Mouse (Mus musculus) hindbrain, postnatal 0 days (tissue): ENCODE data around the gene Rad17. TPM values are rescaled to one million over a fixed set of nuclear protein-coding genes. Genes with fewer than 3 reads are reported as not detected.

Experiments
- ATAC-seq: fragments of 200-750 bp; cut with Nextera tagmentation; 2 replicates; pipeline ENCODE4 v1.8.0; 2017; ENCODE audit warnings: mild to moderate bottlenecking, moderate TSS enrichment, moderate library complexity
- DNase-seq: peaks from one replicate; pipeline ENCODE4 v3.0.0-alpha.2; 2015; ENCODE audit warnings: low spot score
- H3K27ac ChIP-seq: fragments of 300-500 bp; sonication (generic); 2 replicates; pipeline ENCODE4 v1.5.1; 2014; ENCODE audit warnings: mild to moderate bottlenecking
- H3K27me3 ChIP-seq: fragments of 300-500 bp; sonication (generic); 2 replicates; pipeline ENCODE4 v1.6.1; 2014; ENCODE audit warnings: low read length, mixed read lengths; ENCODE audit not compliant: insufficient read depth
- H3K36me3 ChIP-seq: fragments of 300-500 bp; sonication (generic); 2 replicates; pipeline ENCODE4 v1.6.1; 2014; ENCODE audit warnings: low read length, mixed read lengths; ENCODE audit not compliant: insufficient read depth
- H3K4me1 ChIP-seq: fragments of 300-500 bp; sonication (generic); 2 replicates; pipeline ENCODE4 v1.6.1; 2014; ENCODE audit warnings: antibody characterized with exemption, low read length, mixed read lengths; ENCODE audit not compliant: insufficient read depth
- H3K4me2 ChIP-seq: fragments of 300-500 bp; sonication (generic); 2 replicates; pipeline ENCODE4 v1.6.1; 2014; ENCODE audit warnings: low read depth, mild to moderate bottlenecking, low read length, moderate library complexity, mixed read lengths
- H3K4me3 ChIP-seq: fragments of 300-500 bp; sonication (generic); 2 replicates; pipeline ENCODE4 v1.5.1; 2014; ENCODE audit warnings: low read length
- H3K9ac ChIP-seq: fragments of 300-500 bp; sonication (generic); replicated peaks from 2 replicates; pipeline ENCODE4 v1.6.1; 2014; ENCODE audit warnings: mild to moderate bottlenecking, low read length, moderate library complexity, mixed read lengths
- H3K9me3 ChIP-seq: fragments of 300-500 bp; sonication (generic); 2 replicates; pipeline ENCODE4 v1.6.1; 2016; ENCODE audit warnings: low read length, mixed read lengths
- CTCF ChIP-seq: IDR thresholded peaks from 2 replicates; pipeline ENCODE4 v1.5.1; 2016; ENCODE audit warnings: antibody characterized with exemption, control low read depth, low read depth
- WGBS: fragments of 180-500 bp; shearing (Covaris S2); extraction: QIAGEN DNeasy Blood & Tissue Kit; methylation state at CpG from one replicate; pipeline ENCODE4 v1.1.7; 2014; 5-methylcytosine and 5-hydroxymethylcytosine counted together
- polyA plus RNA-seq: library from polyadenylated mRNA; unstranded; fragments of >200 nt; fragmentation: Nextera tagmentation; extraction: Ambion mirVana; gene quantifications from 2 replicates; pipeline ENCODE4 v1.2.1, GENCODE M21; 2015
- total RNA-seq: library from RNA; depleted of rRNA; stranded (reverse); fragments of >200 nt; gene quantifications from 2 replicates; pipeline ENCODE4 v1.2.3, GENCODE M21; 2014

The Rad17 gene
- total and polyA plus RNA-seq, 2 experiments from 2014 or later = 12.3 to 13.1 TPM

DNA sequence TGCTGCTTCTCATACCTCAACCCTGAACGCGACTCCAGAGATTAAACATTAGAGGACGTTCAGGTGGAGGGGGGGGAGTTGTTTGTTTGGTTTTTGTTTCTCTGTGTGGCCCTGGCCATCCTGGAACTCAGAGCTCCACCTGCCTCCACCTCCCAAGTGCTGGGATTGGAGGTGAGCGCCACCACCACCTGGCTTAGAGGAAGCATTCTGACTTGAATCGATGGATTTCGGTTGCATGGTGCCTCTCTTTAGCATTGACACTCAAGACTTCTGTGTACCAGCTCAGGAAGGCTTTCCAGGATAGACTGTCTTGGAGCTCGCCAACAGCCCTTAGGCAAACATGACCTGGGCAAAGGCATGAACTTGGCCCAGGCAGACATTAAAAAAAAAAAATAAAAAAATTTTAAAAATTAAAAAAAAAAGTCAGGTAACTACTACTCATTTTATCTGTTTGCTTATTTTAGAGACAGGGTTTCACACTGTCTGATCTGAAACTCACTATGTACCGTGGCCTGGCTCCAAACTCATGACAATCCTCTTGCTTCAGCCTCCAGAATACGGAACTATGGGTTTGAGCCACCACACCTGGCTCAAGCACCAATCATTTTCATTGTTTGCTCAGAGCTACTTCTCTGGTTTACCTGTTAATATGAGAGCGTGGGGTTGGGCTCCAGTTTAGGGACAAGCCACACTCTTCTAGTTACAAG is 47.7 kb downstream of the Rad17 start:
- no peaks in the 10 kb centered on the region for H3K9me3 ChIP-seq
- no peak overlapping the region for H3K4me2 ChIP-seq
- no peak for DNase-seq
- WGBS = 87% methylated on average over 10 of the region's 10 CpGs
- ATAC-seq = no peak
- H3K27ac ChIP-seq = no peak overlapping the region
- H3K4me3 ChIP-seq = no peak overlapping the region
- H3K9ac ChIP-seq = no peak overlapping the region
- H3K4me1 ChIP-seq = no peaks in the 10 kb centered on the region
- H3K36me3 ChIP-seq = no peaks in the 10 kb centered on the region
- TF ChIP-seq CTCF = no peak
- no peaks in the 10 kb centered on the region for H3K27me3 ChIP-seq

DNA sequence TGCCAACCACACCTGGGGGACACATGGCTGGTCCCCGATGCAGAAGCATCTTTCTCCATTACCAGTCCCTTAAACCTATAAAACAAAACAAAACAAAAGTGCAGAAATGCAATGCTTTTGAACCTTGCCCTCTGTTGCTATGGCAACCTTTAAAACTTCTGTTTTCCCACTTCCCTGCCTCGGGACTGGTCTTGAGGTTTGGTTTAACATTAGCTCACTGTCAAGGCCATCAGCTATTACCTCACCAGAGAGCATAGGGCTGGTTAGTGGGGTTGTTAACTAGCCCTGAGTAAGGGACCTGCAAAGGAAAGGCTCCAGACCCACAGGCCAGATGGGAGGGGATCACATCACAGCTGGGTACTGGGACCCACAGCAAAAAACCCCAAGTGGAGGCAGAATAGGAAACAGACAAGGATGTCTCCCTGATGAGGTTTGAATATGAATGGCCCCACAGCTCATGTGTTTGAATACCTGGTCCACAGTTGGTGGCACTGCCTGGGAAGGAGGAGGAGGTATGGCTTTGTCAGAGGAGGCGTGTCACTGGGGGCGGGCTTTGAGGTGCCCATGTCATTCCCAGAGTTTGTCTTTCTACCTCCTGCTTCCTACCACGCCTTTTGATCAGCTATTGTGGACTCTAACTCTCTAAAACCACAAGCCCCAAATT is 48.5 kb downstream of the Rad17 start:
- TF ChIP-seq CTCF = no peak
- ATAC-seq = no peak
- H3K9me3 ChIP-seq = no peaks in the 10 kb centered on the region
- H3K27ac ChIP-seq = no peak overlapping the region
- H3K4me2 ChIP-seq = no peak overlapping the region
- no peak overlapping the region for H3K9ac ChIP-seq
- H3K27me3 ChIP-seq = no peaks in the 10 kb centered on the region
- no peak overlapping the region for H3K4me3 ChIP-seq
- no peaks in the 10 kb centered on the region for H3K36me3 ChIP-seq
- DNase-seq = no peak
- H3K4me1 ChIP-seq = no peaks in the 10 kb centered on the region
- WGBS = 50% methylated on average over 5 of the region's 5 CpGs

DNA sequence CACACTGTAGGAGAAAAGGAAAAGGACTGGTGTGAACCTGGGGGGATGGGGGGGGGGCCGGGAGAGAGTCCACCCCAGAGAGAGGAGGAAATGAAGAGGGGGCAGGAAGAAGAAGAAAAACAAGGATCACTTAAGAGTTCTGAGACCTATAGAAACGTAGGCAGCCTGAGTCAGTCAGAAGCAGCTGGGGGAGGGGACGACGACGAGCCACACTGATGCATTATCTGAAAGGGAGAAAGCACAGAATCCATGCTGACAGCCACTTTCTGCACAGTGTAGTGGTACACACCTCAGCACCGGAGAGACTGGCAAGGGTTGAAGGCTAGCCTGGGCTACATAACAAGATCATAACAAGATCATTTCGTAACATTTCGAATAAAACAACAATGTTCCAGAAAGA is 49.8 kb downstream of the Rad17 start:
- H3K27ac ChIP-seq = no peak overlapping the region
- no peaks in the 10 kb centered on the region for H3K9me3 ChIP-seq
- no peak overlapping the region for H3K9ac ChIP-seq
- no peak for ATAC-seq
- H3K4me2 ChIP-seq = no peak overlapping the region
- 65% methylated on average over 8 of the region's 8 CpGs for WGBS
- TF ChIP-seq CTCF = no peak
- no peaks in the 10 kb centered on the region for H3K4me1 ChIP-seq
- H3K4me3 ChIP-seq = no peak overlapping the region
- no peaks in the 10 kb centered on the region for H3K36me3 ChIP-seq
- no peak for DNase-seq
- no peaks in the 10 kb centered on the region for H3K27me3 ChIP-seq

DNA sequence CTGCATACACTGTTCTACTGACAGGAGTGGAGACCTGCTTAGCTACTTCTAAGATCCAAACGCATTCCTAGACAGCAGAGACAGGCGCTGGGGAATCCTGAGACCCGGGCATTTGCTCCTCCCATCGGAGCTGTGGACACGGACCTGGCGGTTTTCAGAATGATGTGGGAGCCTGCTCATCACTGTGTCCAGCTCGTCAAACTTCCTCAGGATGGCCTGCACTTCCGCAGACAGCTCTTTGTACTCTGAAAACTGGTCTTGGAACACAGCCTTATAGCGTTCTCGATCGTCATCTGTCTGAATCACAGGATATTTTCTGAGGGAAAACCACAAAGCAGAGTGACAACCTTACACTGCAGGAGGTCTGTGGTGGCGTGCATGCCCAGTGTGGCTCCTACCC is 50.5 kb downstream of the Rad17 start:
- DNase-seq (no peak), ATAC-seq (no peak)
- Histone ChIP-seq H3K9me3 (no peaks in the 10 kb centered on the region), H3K4me3 (no peak overlapping the region), H3K27me3 (no peaks in the 10 kb centered on the region), H3K4me2 (no peak overlapping the region), H3K4me1 (no peaks in the 10 kb centered on the region), H3K36me3 (no peaks in the 10 kb centered on the region), H3K27ac (no peak overlapping the region), H3K9ac (no peak overlapping the region)
- TF ChIP-seq CTCF = no peak
- 74% methylated on average over 12 of the region's 12 CpGs for WGBS

DNA sequence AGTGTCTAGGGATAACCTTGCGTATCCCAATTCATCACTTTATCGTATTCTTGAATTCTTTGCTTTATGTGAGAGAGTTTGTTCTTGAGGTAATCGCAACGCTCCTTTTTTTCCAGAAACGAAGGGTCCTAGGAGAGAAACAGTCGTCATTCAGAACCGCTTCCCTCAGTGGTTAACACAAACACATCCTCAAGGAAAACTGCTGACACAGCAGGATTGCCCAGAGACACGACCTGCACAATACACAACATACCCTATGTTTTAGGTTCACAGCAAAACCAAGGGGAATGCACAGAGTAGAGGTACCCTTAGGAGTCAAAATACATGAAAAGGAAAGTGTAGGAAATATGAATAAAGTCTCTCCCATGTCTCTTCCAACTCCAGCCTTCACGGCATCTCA is 53.6 kb downstream of the Rad17 start:
- WGBS = 81% methylated on average over 9 of the region's 9 CpGs

DNA sequence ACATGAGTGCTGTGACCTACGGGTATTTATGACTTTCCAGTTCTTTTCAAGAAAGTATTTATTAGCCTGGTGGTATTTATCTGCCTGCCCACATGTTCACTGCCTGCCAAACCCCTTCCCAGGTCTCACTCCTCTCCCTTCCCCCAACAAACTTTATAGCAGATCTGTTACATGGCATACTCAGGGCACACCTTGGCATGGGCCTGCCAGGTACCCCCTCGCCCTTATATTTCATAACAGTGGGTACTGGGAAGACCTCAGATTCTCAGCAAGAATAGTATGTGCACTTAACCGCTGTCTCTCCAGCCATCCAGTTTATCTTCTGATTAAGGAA is 55.3 kb downstream of the Rad17 start:
- no peaks in the 10 kb centered on the region for H3K36me3 ChIP-seq
- WGBS = 80% methylated on average over 3 of the region's 3 CpGs
- H3K27me3 ChIP-seq = no peaks in the 10 kb centered on the region
- DNase-seq (no peak), ATAC-seq (no peak)
- no peak overlapping the region for H3K9ac ChIP-seq
- H3K4me2 ChIP-seq = no peak overlapping the region
- no peak overlapping the region for H3K4me3 ChIP-seq
- no peaks in the 10 kb centered on the region for H3K9me3 ChIP-seq
- H3K4me1 ChIP-seq = no peaks in the 10 kb centered on the region
- H3K27ac ChIP-seq = no peak overlapping the region
- no peak for TF ChIP-seq CTCF

More for the DNA sequence above, 53.6 kb downstream of the Rad17 start:
- no peak for TF ChIP-seq CTCF
- H3K27me3 ChIP-seq = no peaks in the 10 kb centered on the region
- H3K4me2 ChIP-seq = no peak overlapping the region
- H3K9ac ChIP-seq = no peak overlapping the region
- H3K9me3 ChIP-seq = no peaks in the 10 kb centered on the region
- no peak overlapping the region for H3K27ac ChIP-seq
- H3K36me3 ChIP-seq = no peaks in the 10 kb centered on the region
- no peak for ATAC-seq
- no peak for DNase-seq
- H3K4me3 ChIP-seq = no peak overlapping the region
- H3K4me1 ChIP-seq = no peaks in the 10 kb centered on the region
